Mouse (Mus musculus) liver, embryonic 14.5 days (tissue): ENCODE data around the gene Dvl2.

Experiments
- CTCF ChIP-seq: IDR thresholded peaks from 2 replicates; pipeline ENCODE4 v1.5.1; 2016; ENCODE audit warnings: antibody characterized with exemption, low read depth, control low read depth
- EP300 ChIP-seq: IDR thresholded peaks from 2 replicates; pipeline ENCODE4 v1.6.1; 2016; ENCODE audit warnings: antibody characterized with exemption, low read depth

GRCm38 (mm10) chr11:70053156-70053555, 52.8 kb downstream of the Dvl2 start:
- no peak for TF ChIP-seq CTCF
- no peak for TF ChIP-seq EP300
